Mouse (Mus musculus): ENCODE data around the gene Birc6. TPM values are rescaled to one million over a fixed set of nuclear protein-coding genes. Genes with fewer than 3 reads are reported as not detected.

The Birc6 gene
- 108 and 115 TPM in 2 replicates for polyA plus RNA-seq (2012; rRNA removed; ENCODE audit: low replicate concordance)

GRCm38 (mm10) chr17:74527729-74528607 lies at the start of gene Birc6:
Gene Birc6 (plus strand): TSS chr17:74528295.

DNA sequence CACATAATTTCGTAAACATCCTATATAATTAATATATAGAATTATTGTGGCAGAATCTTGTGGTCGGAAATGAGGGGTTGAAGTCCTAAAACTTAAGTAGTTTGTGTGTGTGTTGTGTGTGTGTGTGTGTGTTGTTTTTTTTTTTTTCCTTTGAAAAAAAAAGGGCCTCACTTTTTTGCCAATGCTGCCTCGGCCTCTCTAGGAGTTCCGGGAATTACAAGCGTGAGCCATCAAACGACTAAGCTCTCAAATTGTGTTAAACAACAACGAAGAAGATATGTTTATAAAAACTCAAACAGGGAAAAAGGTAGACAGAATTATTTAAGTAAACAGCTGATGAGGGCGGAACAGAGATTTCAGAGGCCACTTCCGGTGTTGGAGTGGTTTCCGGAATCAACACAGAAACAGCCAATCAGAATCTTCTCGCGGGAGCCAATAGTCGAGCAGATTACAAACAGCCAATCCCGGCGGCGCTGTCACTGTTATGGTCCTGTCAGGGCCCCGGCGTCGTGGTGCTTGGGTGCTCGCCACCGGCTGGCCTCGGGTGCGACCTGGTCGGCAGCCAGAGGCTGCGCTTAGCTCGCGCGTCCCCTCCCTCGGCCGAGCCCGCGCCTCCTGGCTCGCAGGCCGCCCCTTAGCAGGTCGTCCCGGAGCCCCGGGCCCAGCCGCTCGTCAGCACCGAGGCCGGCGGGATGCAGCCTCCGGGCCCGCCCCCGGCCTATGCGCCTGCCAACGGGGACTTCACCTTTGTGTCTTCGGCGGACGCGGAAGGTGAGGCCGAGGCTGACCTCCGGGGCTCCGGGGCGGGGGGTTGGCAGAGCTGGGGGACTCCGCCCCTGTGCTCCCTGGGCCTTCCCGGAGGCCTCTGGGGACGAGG lies 38.8 kb upstream of the Birc6 start, which contains the start of gene Yipf4:
TSS of gene Yipf4 (plus strand) at position 470 of the 877 bp plus-strand sequence.

GRCm38 (mm10) chr17:74717618-74718151 lies 189.6 kb downstream of the Birc6 start, which contains the start of gene Ttc27:
Gene Ttc27 (plus strand): TSS chr17:74717732.

Other genes with a start within 250 kb of the Birc6 start
- gene Memo1, start 232.8 kb upstream of the Birc6 start, polyA plus RNA-seq (2012; rRNA removed; ENCODE audit: low replicate concordance), result 39.1 and 42.3 TPM in 2 replicates
- gene Dpy30, start 204.4 kb upstream of the Birc6 start, polyA plus RNA-seq (2012; rRNA removed; ENCODE audit: low replicate concordance), result 15.1 and 21.8 TPM in 2 replicates
- gene Spast, start 189.3 kb upstream of the Birc6 start, polyA plus RNA-seq (2012; rRNA removed; ENCODE audit: low replicate concordance), result 5.9 and 8.7 TPM in 2 replicates
- 14.9 and 23.6 TPM in 2 replicates for gene Slc30a6, start 132.7 kb upstream of the Birc6 start, polyA plus RNA-seq (2012; rRNA removed; ENCODE audit: low replicate concordance)
- gene Nlrc4, start 69.2 kb upstream of the Birc6 start, polyA plus RNA-seq (2012; rRNA removed; ENCODE audit: low replicate concordance), result 0.59 and 0.63 TPM in 2 replicates
- 21.0 and 200 TPM in 2 replicates for gene Yipf4, start 38.8 kb upstream of the Birc6 start, polyA plus RNA-seq (2012; rRNA removed; ENCODE audit: low replicate concordance)
- 3.0 and 3.4 TPM in 2 replicates for gene Ttc27, start 189.4 kb downstream of the Birc6 start, polyA plus RNA-seq (2012; rRNA removed; ENCODE audit: low replicate concordance)

Data from mammary gland, adult 2 months (tissue).